In genomic region chr19:57239176-57239784, GRCm38 (mm10) we compare ENCODE assay signal across 9 mouse cellular contexts.
DNase-seq lines count a peak whose midpoint lies in the region; ATAC-seq and TF ChIP-seq lines count a peak whose summit lies in the region.
"Had no signal": no experiment of that assay in that cellular context is flagged by ENCODE, and none has a peak within 500 bp of the region (broad histone marks: within the 10 kb centered on the region; RNA-seq: fewer than 3 reads in every experiment).

No protein-coding gene starts in this region.

- 50% methylated on average over 11 of the region's 11 CpGs for WGBS in forebrain, postnatal 0 days
- WGBS in forebrain, embryonic 11.5 days = 90% methylated on average over 11 of the region's 11 CpGs
- WGBS in large intestine, adult 2 months = 12% methylated on average over 11 of the region's 11 CpGs

- H3K36me3 ChIP-seq in forebrain, postnatal 0 days (ENCODE audit: insufficient read depth) = no peaks in the 10 kb centered on the region
- no peaks in the 10 kb centered on the region for H3K36me3 ChIP-seq in forebrain, embryonic 11.5 days (ENCODE audit: control insufficient read depth, insufficient read depth, low read length)
- H3K36me3 ChIP-seq: hindbrain, embryonic 15.5 days had no signal

- H3K4me1 ChIP-seq in forebrain, postnatal 0 days (ENCODE audit: insufficient read depth) = peaks cover 6% of the 10 kb centered on the region; the same call in 1 of the 2 replicates
- H3K4me1 ChIP-seq in forebrain, embryonic 11.5 days (replicated peaks; ENCODE audit: control insufficient read depth, insufficient read depth, low read length) = no peaks in the 10 kb centered on the region

- peak; percentile 46 for DNase-seq in forebrain, postnatal 0 days
- no peak for DNase-seq in forebrain, embryonic 11.5 days (ENCODE audit: low spot score)
- peak; percentile 84 for DNase-seq in cerebellum, adult 8-10 months
- peak; percentile 44 for DNase-seq in gonadal fat pad, adult 2 months (ENCODE audit: low read depth)
- DNase-seq in large intestine, adult 2 months (ENCODE audit: low read depth, low spot score) = peak; percentile 81
- peak; percentile 88 for DNase-seq in lung, postnatal 36 days
- no peak for DNase-seq in c-Kit-positive CD71-positive TER-119-positive erythroid progenitor cells, embryonic 14.5 days (ENCODE audit: low spot score)

- H3K9me3 ChIP-seq in forebrain, postnatal 0 days (ENCODE audit: low read length) = no peaks in the 10 kb centered on the region
- no peaks in the 10 kb centered on the region for H3K9me3 ChIP-seq in forebrain, embryonic 11.5 days (ENCODE audit: control insufficient read depth, low read length)
- H3K9me3 ChIP-seq: hindbrain, embryonic 15.5 days had no signal

- no peak for TF ChIP-seq CTCF in forebrain, postnatal 0 days (IDR thresholded peaks at IDR 0.05; ENCODE audit: low read depth)

- no peaks in the 10 kb centered on the region for H3K27me3 ChIP-seq in forebrain, postnatal 0 days (ENCODE audit: insufficient read depth, low read length)
- no peaks in the 10 kb centered on the region for H3K27me3 ChIP-seq in forebrain, embryonic 11.5 days (ENCODE audit: control insufficient read depth, insufficient read depth, low read length)
- H3K27me3 ChIP-seq: hindbrain, embryonic 15.5 days had no signal

- H3K4me2 ChIP-seq in forebrain, postnatal 0 days (ENCODE audit: low read depth) = no peak overlapping the region
- no peak overlapping the region for H3K4me2 ChIP-seq in forebrain, embryonic 11.5 days (ENCODE audit: low read depth, low read length, severe bottlenecking)
- H3K4me2 ChIP-seq: hindbrain, embryonic 15.5 days had no signal

- no peak for ATAC-seq in forebrain, postnatal 0 days
- ATAC-seq in forebrain, embryonic 11.5 days (replicated peaks; ENCODE audit: low FRiP score) = no peak
- ATAC-seq in erythroblast, adult 5-6 weeks (replicated peaks; ENCODE audit: low FRiP score, poor library complexity, severe bottlenecking) = no peak

- no peak overlapping the region for H3K4me3 ChIP-seq in forebrain, postnatal 0 days (ENCODE audit: low read depth, low read length)
- H3K4me3 ChIP-seq in forebrain, embryonic 11.5 days (ENCODE audit: low read depth, low read length) = no peak overlapping the region
- H3K4me3 ChIP-seq: hindbrain, embryonic 15.5 days had no signal

- H3K27ac ChIP-seq in forebrain, postnatal 0 days (ENCODE audit: low read depth, low read length) = peak overlapping the region; percentile 69
- H3K27ac ChIP-seq in forebrain, embryonic 11.5 days (ENCODE audit: low read depth, low read length) = no peak overlapping the region
- H3K27ac ChIP-seq: hindbrain, embryonic 15.5 days had no signal

- H3K9ac ChIP-seq in forebrain, postnatal 0 days = no peak overlapping the region
- no peak overlapping the region for H3K9ac ChIP-seq in forebrain, embryonic 11.5 days (ENCODE audit: low read length)
- H3K9ac ChIP-seq: hindbrain, embryonic 15.5 days had no signal

Comparison
In these comparisons a context has a peak if more than half of its experiments do, and no peak if none do; other contexts are left out.
1. DNase-seq: peak in forebrain, postnatal 0 days (single experiment), cerebellum, adult 8-10 months (single experiment), gonadal fat pad, adult 2 months (single experiment), large intestine, adult 2 months (single experiment) and lung, postnatal 36 days (single experiment); none in forebrain, embryonic 11.5 days (single experiment) and c-Kit-positive CD71-positive TER-119-positive erythroid progenitor cells, embryonic 14.5 days (single experiment).